Mouse (Mus musculus): ENCODE measurements around the gene Pmfbp1.

DNA sequence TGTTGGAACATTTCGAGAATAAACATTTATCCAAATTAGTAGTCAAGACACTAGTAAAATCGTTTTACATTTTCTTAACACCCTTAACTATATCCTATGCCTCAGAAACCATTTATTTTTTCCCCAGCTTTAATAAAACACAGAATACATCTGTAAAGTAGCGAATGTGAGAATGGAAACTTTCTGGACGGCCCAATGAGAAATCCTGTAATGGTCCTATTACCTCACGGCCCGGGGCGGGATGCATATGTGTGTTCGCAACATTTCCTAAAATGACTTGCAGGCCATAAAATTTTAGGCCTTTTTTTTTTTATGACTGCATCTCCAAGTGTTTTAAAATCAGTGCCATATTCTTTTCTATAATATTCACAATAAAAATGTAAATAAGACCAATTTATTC, 21.4 kb upstream of the Pmfbp1 start:
- TF ChIP-seq ZNF384 (IDR thresholded peaks at IDR 0.05; ENCODE audit: low read depth, low read length) (no peak), ZC3H11A (IDR thresholded peaks at IDR 0.05; ENCODE audit: borderline replicate concordance, low read depth, low read length) (no peak), CHD2 (IDR thresholded peaks at IDR 0.05; ENCODE audit: low read depth, low read length) (no peak)

Data from ES-E14 (cell line).